Mouse (Mus musculus) ovary, postnatal 36 days (tissue): ENCODE results near the gene Pus10.
"Not testable (repeated sequence)": the region's sequence is repeated elsewhere in the genome, so short reads cannot be mapped to it uniquely, and the experiment has no call there.

ENCODE experiments used
- DNase-seq: peaks from one replicate; pipeline ENCODE4 v3.0.0; 2022; ENCODE audit warnings: low spot score, mixed read lengths

Gene Pus10

GRCm38 (mm10) chr11:23762635-23763034 is 97.2 kb downstream of the Pus10 start:
- no peak for DNase-seq

- DNase-seq = not testable (repeated sequence)
These were observed 101.9 kb downstream of the Pus10 start for GRCm38 (mm10) chr11:23767369-23767768.

- no peak for DNase-seq
These were observed 102.5 kb downstream of the Pus10 start for GRCm38 (mm10) chr11:23767928-23768327.

GRCm38 (mm10) chr11:23769033-23769432 is 103.6 kb downstream of the Pus10 start:
- no peak for DNase-seq

GRCm38 (mm10) chr11:23769686-23770509 is 104.4 kb downstream of the Pus10 start:
- peak; percentile 11 for DNase-seq

- no peak for DNase-seq
These were observed 105.0 kb downstream of the Pus10 start for GRCm38 (mm10) chr11:23770510-23770759.

GRCm38 (mm10) chr11:23770760-23771506 is 105.5 kb downstream of the Pus10 start, which contains the start of gene Rel:
Gene Rel, minus strand, starts transcription at chr11:23770970.
- peak; percentile 91 for DNase-seq

- DNase-seq = no peak
These were observed 106.1 kb downstream of the Pus10 start for GRCm38 (mm10) chr11:23771507-23772097.

- no peak for DNase-seq
These were observed 107.0 kb downstream of the Pus10 start for GRCm38 (mm10) chr11:23772471-23772870.

- no peak for DNase-seq
These were observed 113.3 kb downstream of the Pus10 start for GRCm38 (mm10) chr11:23778787-23779201.

GRCm38 (mm10) chr11:23782038-23782437 is 116.6 kb downstream of the Pus10 start:
- no peak for DNase-seq
